Mouse (Mus musculus) ovary, postnatal 14 days (tissue): ENCODE measurements at regions not wholly inside any gene's neighbourhood (a gene's known extent, or its start where the extent isn't known, plus 50 kb on each side); places are given as distances from the start of the nearest gene placed in this dataset.

ENCODE experiments used
- DNase-seq: peaks from one replicate; pipeline ENCODE4 v3.0.0; 2022; ENCODE audit warnings: low spot score

- DNase-seq = no peak
Measured at GRCm38 (mm10) chr6:93393551-93393950, 450.3 kb upstream of the Adamts9 start.

- DNase-seq = no peak
Measured at GRCm38 (mm10) chr6:93392402-93392801, 449.1 kb upstream of the Adamts9 start.

DNA sequence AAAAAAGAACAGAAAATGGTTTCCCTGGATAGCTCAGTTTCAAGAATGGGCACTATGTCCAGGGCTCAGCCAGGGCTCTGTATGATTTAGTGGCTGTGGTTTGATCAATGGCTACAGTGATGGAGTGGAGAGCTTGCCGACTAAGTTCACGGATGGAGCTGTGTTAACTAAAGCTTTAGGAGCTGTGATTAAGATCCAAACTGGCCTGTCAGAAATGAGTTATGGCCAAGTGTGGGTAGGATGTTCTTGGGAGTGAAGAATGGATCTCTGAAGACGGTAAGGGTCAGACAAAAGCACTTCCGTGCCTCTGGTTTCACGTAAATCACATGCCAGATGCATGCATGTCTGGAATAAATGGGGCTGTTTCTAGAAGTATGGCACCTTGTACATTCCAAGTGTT, 447.9 kb upstream of the Adamts9 start:
- DNase-seq = no peak

DNA sequence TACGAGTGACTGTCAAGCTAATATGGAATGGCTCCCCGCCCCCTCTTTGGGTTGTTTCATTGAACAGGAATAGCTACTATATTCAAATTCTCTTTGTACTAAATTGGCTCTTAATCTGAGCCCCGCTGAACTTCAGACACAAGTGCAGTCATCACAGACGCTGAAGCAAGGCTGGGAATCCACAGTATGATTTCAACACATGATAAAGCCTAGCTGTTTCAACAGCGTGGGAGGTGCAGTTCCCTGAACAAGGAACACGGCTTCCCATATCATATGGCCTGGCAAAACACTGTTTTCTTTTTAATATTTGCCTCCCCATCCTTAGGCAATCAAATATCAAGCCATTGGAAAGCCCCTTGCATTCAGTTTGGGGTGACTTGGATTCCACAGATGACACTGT, 428.0 kb upstream of the Adamts9 start:
- DNase-seq = no peak

DNA sequence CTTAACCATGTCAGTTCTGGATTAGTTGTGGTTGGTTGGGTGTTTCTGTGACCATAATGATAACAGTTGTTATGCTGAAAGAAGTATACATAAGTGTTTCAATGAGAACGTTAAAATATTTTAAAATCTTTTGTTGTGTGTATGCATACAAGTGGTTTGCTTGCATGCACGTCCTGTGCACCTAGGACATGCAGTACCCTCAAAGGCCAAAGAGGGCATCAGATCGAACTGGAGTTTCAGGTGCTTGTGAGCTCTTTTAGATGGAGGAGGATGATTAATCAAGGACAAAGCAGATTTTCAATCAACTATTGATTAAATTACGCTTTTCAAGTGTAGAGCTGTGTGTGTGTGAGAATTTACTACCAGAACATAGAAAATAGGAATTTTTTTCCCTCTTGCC, 420.6 kb upstream of the Adamts9 start:
- DNase-seq = no peak

GRCm38 (mm10) chr6:93353353-93354125, 410.2 kb upstream of the Adamts9 start:
- no peak for DNase-seq

GRCm38 (mm10) chr6:93349936-93350700, 406.8 kb upstream of the Adamts9 start:
- no peak for DNase-seq

GRCm38 (mm10) chr6:93348141-93348540, 404.8 kb upstream of the Adamts9 start:
- no peak for DNase-seq

DNA sequence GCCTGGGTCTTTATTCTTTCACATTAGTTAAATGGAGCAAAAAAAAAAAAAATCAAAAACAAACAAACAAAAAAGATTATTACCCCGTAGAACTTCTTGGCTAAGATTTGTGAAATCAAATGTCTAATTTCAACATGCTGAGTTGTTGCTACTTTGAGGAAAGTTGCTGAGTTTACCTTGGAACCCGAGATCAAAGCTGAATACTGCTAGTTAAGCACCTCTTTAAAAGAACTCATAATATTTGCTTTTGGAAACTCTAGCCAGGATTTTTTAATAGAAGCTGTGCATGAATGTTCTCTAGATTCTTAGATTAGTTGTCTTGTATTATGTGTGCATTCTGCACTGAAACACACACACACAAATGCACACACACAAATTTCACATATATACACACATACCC, 385.4 kb upstream of the Adamts9 start:
- no peak for DNase-seq

GRCm38 (mm10) chr6:93327930-93328329, 384.6 kb upstream of the Adamts9 start:
- no peak for DNase-seq

GRCm38 (mm10) chr6:93323881-93324280, 380.6 kb upstream of the Adamts9 start:
- DNase-seq = no peak

GRCm38 (mm10) chr6:93314625-93315024, 371.3 kb upstream of the Adamts9 start:
- DNase-seq = no peak

GRCm38 (mm10) chr6:93305176-93305575, 361.9 kb upstream of the Adamts9 start:
- DNase-seq = no peak

DNA sequence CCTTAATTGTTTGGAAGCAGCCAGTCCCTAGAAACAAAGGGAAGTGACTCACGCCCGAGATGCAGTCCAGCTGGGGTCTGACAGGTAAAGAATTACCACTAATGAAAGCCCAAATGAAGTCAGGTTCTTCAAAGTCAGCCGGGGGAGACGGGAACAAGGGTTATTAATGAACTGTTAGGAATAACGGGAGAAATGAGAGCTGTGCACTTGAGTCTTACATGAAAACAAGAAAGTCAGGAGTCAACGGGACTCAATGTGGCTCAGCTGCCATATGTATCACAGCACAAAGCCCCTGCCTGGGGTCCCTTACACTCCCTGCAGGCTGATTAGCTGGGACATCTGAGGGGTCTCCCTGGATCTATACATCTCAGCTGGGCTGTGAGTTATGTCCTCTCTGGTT, 354.7 kb upstream of the Adamts9 start:
- DNase-seq = no peak

DNA sequence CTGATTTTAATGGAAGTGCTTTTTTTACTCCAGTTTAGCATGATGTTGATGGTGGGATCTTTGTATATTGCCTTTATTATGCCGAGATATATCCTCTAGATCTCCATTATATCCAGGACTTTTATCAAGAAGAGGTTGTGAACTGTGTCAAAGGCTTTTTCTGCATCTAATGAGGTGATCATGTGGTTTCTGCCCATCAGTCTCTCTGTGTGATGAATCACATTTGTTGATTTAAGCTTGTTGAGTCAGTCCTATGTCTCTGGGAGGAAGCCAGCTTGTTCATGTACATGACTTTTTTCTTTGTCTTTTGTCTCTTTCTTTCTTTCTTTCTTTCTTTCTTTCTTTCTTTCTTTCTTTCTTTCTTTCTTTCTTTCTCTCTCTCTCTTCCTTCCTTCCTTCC, 348.4 kb upstream of the Adamts9 start:
- DNase-seq = no peak

DNA sequence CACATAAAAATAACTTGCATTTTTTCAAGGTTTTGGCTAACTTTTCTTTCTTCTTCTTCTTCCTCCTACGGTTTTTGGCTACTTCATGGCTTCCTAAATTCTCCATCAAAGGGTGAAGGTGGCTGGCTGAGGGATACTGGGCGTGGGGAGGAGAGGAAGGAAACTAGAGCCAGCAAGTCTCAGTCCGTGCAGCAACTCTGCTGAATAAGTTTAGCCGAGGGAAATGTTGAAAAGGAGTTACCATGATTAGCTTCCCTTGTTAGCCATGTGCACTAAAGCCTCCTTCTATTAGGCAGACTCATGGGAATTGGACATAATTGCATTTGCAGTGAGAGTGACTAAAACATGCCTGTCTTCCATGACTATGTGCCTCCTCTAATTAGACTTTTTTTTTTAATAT, 345.1 kb upstream of the Adamts9 start:
- DNase-seq = no peak

- DNase-seq = no peak
Measured at GRCm38 (mm10) chr6:93285796-93286195, 342.5 kb upstream of the Adamts9 start.

DNA sequence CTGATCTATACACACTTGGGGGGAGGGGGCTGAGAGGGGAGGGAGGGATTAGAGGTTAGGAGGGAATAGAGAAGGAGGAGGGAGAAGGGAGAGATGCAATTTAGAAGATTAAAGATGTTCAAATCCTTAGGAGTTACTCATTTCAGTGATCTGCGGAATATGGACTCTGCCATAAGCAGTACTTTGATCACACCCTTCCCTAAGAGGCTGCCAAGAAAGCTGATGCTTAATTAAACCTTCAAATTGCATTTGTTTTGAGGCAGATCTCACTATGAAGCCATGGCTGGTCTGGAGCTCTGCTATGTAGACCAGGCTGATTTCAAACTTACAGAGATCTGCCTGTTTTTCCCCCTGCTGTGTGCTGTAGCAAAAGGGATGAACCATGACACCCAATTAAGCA, 338.2 kb upstream of the Adamts9 start:
- DNase-seq = no peak

DNA sequence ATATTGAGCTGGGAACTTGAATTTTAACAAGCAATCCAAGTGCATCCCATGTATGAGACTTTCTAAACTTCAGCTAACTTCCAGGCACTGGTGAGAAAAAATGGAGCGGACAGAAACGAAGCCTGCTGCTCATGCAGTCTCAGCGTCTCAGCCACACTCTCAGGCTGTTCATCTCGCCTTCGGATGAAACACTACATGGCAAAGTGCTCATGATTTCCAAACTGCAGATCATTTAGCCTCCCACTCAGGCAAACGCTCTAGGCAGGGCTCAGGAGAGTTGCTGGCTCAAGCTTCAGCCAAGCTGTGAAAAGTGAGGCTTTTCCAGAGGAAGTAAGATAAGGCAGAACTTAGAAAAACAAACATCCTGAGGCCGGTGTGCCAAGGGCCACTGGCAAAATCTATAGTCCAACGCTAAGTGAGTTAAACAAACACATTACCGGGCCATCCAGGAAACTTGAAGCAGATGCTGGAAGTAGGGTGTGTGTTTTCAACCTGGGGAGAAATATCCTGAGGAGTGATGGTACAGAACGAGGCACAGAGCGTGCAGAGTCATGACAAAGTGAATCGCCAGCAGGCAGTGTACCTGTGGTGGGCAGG, 330.7 kb upstream of the Adamts9 start:
- no peak for DNase-seq

GRCm38 (mm10) chr6:93272206-93272605, 328.9 kb upstream of the Adamts9 start:
- no peak for DNase-seq

GRCm38 (mm10) chr6:93266826-93267225, 323.5 kb upstream of the Adamts9 start:
- no peak for DNase-seq

GRCm38 (mm10) chr6:93265164-93265563, 321.9 kb upstream of the Adamts9 start:
- no peak for DNase-seq

DNA sequence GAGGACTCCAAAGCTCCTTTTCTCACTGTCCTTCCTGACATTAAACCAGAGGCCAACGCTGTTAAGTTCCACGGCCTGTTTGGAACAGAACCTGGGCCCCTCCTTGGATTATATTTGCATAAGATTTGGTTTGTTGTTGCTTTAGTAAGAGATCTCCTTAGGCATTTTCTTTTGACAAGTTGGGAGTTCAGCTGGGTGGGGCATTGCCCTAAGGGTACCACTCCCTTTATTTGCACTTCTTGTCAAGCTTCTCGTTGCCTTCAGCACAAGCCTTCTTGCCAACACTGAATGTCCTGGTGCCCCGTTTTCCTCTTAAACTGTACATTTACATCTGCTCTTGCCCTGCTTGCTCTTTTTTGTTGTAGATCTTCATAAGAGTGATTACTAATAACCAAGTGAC, 317.5 kb upstream of the Adamts9 start:
- no peak for DNase-seq
